Mouse (Mus musculus) embryonic facial prominence, embryonic 11.5 days (tissue): Measurements from ENCODE around the gene Prpf8. TPM values are rescaled to one million over a fixed set of nuclear protein-coding genes. Genes with fewer than 3 reads are reported as not detected.
A peak's percentile ranks its signal among the peaks of the same experiment; 100 is the strongest.

Experiments
- ATAC-seq: fragments of 200-750 bp; cut with Nextera tagmentation; replicated peaks from 2 replicates; pipeline ENCODE4 v1.8.0; 2017; ENCODE audit warnings: low read depth; ENCODE audit not compliant: insufficient number of reproducible peaks, low FRiP score, low TSS enrichment
- DNase-seq: peaks from one replicate; pipeline ENCODE4 v3.0.0-alpha.2; 2015; ENCODE audit warnings: low spot score
- H3K27ac ChIP-seq: fragments of 300-500 bp; sonication (generic); replicated peaks from 2 replicates; pipeline ENCODE4 v1.5.1; 2014; ENCODE audit warnings: mild to moderate bottlenecking, low read depth, low read length, control low read depth
- H3K27me3 ChIP-seq: fragments of 300-500 bp; sonication (generic); 2 replicates; pipeline ENCODE4 v1.6.1; 2014; ENCODE audit warnings: mild to moderate bottlenecking, low read length, moderate library complexity, mixed read lengths; ENCODE audit not compliant: control insufficient read depth, insufficient read depth
- H3K36me3 ChIP-seq: fragments of 300-500 bp; sonication (generic); replicated peaks from 2 replicates; pipeline ENCODE4 v1.6.1; 2014; ENCODE audit warnings: low read depth, mild to moderate bottlenecking, low read length, moderate library complexity, mixed read lengths; ENCODE audit not compliant: control insufficient read depth, insufficient read depth
- H3K4me1 ChIP-seq: fragments of 300-500 bp; sonication (generic); 2 replicates; pipeline ENCODE4 v1.6.1; 2014; ENCODE audit warnings: low read length, mixed read lengths; ENCODE audit not compliant: control insufficient read depth, insufficient read depth
- H3K4me2 ChIP-seq: fragments of 300-500 bp; sonication (generic); 2 replicates; pipeline ENCODE4 v1.6.1; 2014; ENCODE audit warnings: low read depth, mild to moderate bottlenecking, control low read depth, low read length, moderate library complexity
- H3K4me3 ChIP-seq: fragments of 300-500 bp; sonication (generic); 2 replicates; pipeline ENCODE4 v1.5.1; 2014; ENCODE audit warnings: low read depth, low read length, control low read depth
- H3K9ac ChIP-seq: fragments of 300-500 bp; sonication (generic); replicated peaks from 2 replicates; pipeline ENCODE4 v1.6.1; 2014; ENCODE audit warnings: mild to moderate bottlenecking, control low read depth, low read length
- H3K9me3 ChIP-seq: fragments of 300-500 bp; sonication (generic); replicated peaks from 2 replicates; pipeline ENCODE4 v1.6.1; 2016; ENCODE audit warnings: mild to moderate bottlenecking, low read length, inconsistent platforms, mixed read lengths; ENCODE audit not compliant: control insufficient read depth
- WGBS: fragments of 180-500 bp; shearing (Covaris S2); extraction: QIAGEN DNeasy Blood & Tissue Kit; methylation state at CpG from one replicate; pipeline ENCODE4 v1.1.7; 2014; 5-methylcytosine and 5-hydroxymethylcytosine counted together
- polyA plus RNA-seq: library from polyadenylated mRNA; unstranded; fragments of >200 nt; fragmentation: Nextera tagmentation; extraction: Ambion mirVana; gene quantifications from 2 replicates; pipeline ENCODE4 v1.2.1, GENCODE M21; 2014

Gene Prpf8
- polyA plus RNA-seq, 1 experiment from 2014 or later, result 103 TPM

DNA sequence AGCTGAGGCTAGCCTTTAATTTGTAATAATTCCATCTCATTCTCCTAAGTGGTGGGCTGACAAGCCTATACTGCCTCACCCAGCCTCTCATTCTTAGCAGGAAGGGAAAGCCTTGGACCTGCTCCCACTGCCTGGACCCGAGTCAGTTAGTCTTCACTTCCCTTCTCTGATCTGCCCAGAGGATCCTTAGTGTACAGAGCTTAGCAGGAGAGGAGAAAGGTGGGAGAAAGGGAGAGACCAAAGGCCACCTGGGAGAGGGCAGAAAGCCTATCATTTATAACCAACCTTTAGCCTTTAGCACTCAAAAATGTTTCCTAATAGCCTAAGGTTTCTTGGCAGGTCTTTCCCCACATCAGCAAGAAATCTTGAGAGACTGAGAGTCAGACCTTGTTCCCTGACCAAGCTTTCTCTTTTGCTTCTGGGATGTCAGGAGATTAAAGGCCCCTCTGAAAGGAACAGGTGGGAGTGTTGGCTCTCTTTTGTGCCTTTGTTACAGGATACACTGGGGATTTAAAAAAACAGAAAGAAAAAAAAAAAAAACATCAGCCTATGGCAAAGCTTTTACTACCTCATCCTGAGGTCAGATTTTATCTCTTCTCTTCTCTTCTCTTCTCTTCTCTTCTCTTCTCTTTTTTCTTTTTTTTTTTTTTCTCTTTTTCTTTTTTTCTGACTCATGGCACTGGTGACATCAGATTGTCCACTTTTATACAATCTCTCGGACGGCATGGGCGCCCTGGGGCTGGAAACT lies 47.8 kb downstream of the Prpf8 start:
- Histone ChIP-seq H3K4me3 (no peak overlapping the region), H3K27me3 (no peaks in the 10 kb centered on the region), H3K9me3 (no peaks in the 10 kb centered on the region), H3K9ac (no peak overlapping the region), H3K4me1 (peaks cover 3% of the 10 kb centered on the region; the same call in 1 of the 2 replicates), H3K36me3 (no peaks in the 10 kb centered on the region), H3K4me2 (no peak overlapping the region), H3K27ac (no peak overlapping the region)
- DNase-seq (no peak), ATAC-seq (no peak)
- 46% methylated on average over 4 of the region's 4 CpGs for WGBS

- Histone ChIP-seq H3K9ac (no peak overlapping the region), H3K9me3 (no peaks in the 10 kb centered on the region), H3K27me3 (no peaks in the 10 kb centered on the region), H3K4me2 (no peak overlapping the region), H3K4me1 (peaks cover 3% of the 10 kb centered on the region; the same call in 1 of the 2 replicates), H3K4me3 (no peak overlapping the region), H3K36me3 (no peaks in the 10 kb centered on the region), H3K27ac (no peak overlapping the region)
- DNase-seq (no peak), ATAC-seq (no peak)
- 57% methylated on average over 13 of the region's 13 CpGs for WGBS
Observed at GRCm38 (mm10) chr11:75535106-75535795, 48.6 kb downstream of the Prpf8 start.

GRCm38 (mm10) chr11:75536255-75537024 lies 49.8 kb downstream of the Prpf8 start:
- 87% methylated on average over 12 of the region's 12 CpGs for WGBS
- H3K4me1 ChIP-seq, result peaks cover 3% of the 10 kb centered on the region; the same call in 1 of the 2 replicates

DNA sequence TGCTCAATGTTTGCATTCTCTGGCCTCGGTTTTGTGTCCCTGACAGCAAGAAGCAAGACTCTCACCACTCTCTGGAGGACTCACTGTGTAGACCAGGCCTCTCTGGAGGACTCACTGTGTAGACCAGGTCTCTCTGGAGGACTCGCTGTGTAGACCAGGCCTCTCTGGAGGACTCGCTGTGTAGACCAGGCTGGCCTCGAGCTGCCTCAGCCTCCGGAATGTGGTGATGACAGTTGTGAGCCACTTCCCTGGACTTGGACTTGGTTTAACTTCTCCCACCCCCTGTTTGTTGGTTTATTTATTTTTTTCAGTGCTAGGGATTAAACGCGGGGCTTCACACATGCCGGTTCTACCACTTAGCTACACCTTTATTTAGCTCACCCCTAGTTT lies 50.4 kb downstream of the Prpf8 start:
- peaks cover 3% of the 10 kb centered on the region; the same call in 1 of the 2 replicates for H3K4me1 ChIP-seq
- DNase-seq (no peak), ATAC-seq (no peak)
- H3K36me3 ChIP-seq, result no peaks in the 10 kb centered on the region
- H3K27me3 ChIP-seq, result no peaks in the 10 kb centered on the region
- no peak overlapping the region for H3K4me2 ChIP-seq
- no peak overlapping the region for H3K9ac ChIP-seq
- no peak overlapping the region for H3K27ac ChIP-seq
- no peak overlapping the region for H3K4me3 ChIP-seq
- 86% methylated on average over 8 of the region's 8 CpGs for WGBS
- no peaks in the 10 kb centered on the region for H3K9me3 ChIP-seq

More at GRCm38 (mm10) chr11:75536255-75537024, 49.8 kb downstream of the Prpf8 start:
- Histone ChIP-seq H3K9ac (no peak overlapping the region), H3K4me2 (no peak overlapping the region), H3K36me3 (no peaks in the 10 kb centered on the region), H3K9me3 (no peaks in the 10 kb centered on the region), H3K4me3 (no peak overlapping the region), H3K27ac (no peak overlapping the region), H3K27me3 (no peaks in the 10 kb centered on the region)
- no peak for DNase-seq
- no peak for ATAC-seq

DNA sequence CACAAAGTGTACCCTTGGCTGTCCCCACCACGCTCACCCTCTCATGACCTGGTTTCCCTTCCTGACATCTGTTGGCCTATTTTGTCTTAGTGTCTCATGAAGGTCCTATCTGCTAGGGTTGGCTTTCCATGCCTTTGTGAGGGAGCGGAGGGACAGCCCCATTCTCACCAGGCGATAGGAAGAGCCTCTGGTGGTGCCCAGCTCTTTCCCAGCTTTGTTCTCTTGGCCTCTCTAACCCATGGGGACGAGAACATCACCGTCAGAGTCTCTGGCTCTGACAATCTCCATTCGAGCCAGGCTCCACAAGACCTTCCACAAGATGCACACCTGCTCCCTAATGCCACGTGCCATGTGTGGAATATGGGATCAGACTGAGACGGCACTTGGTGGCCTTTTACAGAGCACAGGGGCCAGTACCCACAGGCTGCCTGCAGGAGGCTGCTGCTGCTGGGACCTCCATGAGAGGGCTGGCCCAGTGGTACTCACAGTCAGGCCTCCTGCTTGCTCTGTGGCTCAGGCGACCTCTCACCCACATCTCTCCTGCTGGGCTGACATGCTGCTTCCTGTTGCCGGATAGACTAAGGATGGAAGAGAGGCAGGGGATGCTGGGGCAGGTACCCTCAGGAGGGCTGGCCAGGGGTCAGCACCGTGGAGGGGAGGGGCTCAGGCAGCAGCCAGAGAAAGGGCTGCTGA lies 51.0 kb downstream of the Prpf8 start:
- Histone ChIP-seq H3K9ac (no peak overlapping the region; the same call in 1 of the 2 replicates), H3K4me2 (no peak overlapping the region), H3K27me3 (no peaks in the 10 kb centered on the region), H3K9me3 (no peaks in the 10 kb centered on the region), H3K27ac (no peak overlapping the region), H3K4me3 (no peak overlapping the region), H3K4me1 (peaks cover 3% of the 10 kb centered on the region; the same call in 1 of the 2 replicates), H3K36me3 (no peaks in the 10 kb centered on the region)
- WGBS, result 45% methylated on average over 11 of the region's 11 CpGs
- DNase-seq, result no peak
- ATAC-seq, result peak; percentile 49; the same call in 1 of the 2 replicates

DNA sequence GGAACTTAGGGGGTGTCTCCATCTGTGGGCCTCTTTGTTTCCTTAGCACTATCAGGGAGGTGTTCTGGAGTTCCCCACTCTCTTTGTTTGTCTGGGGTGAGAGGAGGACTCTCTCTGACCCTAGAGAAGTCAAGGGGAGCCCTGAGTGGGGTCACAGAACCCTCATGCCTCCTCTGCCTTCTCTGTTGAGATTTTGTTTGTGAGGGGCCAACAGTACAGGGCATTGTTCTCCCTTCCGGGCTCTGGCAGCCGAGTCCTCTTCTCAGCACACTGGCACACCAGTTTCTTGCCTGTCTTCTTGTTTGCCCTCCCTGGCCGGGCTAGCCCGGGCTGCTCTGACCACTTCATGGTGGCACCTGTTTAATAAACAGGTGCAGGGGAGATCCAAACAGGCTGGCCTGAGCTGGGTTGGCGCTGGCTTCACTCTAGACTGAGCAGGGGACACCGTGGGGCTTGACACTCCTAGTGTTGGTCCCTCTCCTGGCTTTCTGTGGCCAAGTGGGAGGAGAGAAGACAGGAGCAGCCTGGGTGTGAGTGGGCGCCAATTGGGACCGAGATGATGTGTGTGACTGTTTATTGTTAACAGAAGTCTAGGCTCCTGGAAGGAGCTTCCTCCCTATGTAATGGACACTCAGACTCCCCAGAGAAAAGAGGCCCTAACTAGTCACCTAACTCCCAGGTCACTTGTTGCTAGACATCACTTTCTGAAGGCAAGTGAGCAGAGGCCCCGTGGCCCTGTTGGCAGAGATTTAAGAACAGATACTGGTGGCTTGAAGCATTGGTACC lies 51.8 kb downstream of the Prpf8 start:
- H3K27me3 ChIP-seq, result no peaks in the 10 kb centered on the region
- ATAC-seq (0 out of 2 replicates have a peak, but pooled peaks have one; percentile 15), DNase-seq (no peak)
- H3K4me3 ChIP-seq, result no peak overlapping the region
- H3K9me3 ChIP-seq, result no peaks in the 10 kb centered on the region
- no peak overlapping the region for H3K4me2 ChIP-seq
- H3K9ac ChIP-seq, result no peak overlapping the region; the same call in 1 of the 2 replicates
- 56% methylated on average over 9 of the region's 9 CpGs for WGBS
- 0 out of 2 replicates have a peak, but pooled peaks cover 3% of the 10 kb centered on the region for H3K4me1 ChIP-seq
- no peak overlapping the region for H3K27ac ChIP-seq
- H3K36me3 ChIP-seq, result no peaks in the 10 kb centered on the region

DNA sequence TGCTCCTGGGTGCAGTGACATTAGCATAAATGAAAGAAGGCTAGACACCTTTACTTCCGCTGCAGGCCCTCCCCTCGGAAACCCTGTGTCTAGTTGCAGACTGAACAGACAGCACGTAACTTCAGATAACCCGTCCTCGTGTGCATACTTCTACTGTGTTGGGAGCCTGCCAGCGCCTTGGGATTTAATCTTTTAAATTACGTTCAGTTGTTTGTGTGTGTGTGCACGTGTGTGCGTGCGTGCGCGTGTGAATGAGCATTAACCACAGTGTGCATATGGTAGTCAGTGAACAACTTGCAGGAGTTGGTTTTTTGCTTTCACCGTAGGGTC lies 52.3 kb downstream of the Prpf8 start:
- H3K9me3 ChIP-seq, result no peaks in the 10 kb centered on the region
- H3K9ac ChIP-seq, result no peak overlapping the region
- H3K36me3 ChIP-seq, result no peaks in the 10 kb centered on the region
- H3K27ac ChIP-seq, result no peak overlapping the region
- no peak overlapping the region for H3K4me3 ChIP-seq
- H3K4me1 ChIP-seq, result 0 out of 2 replicates have a peak, but pooled peaks cover 3% of the 10 kb centered on the region
- DNase-seq (no peak), ATAC-seq (no peak)
- WGBS, result 90% methylated on average over 13 of the region's 13 CpGs
- no peak overlapping the region for H3K4me2 ChIP-seq
- no peaks in the 10 kb centered on the region for H3K27me3 ChIP-seq
